Mouse (Mus musculus) MEL (cell line): ENCODE data around the gene Gm13694. TPM values are rescaled to one million over a fixed set of nuclear protein-coding genes. Genes with fewer than 3 reads are reported as not detected.
A peak's percentile ranks its signal among the peaks of the same experiment; 100 is the strongest.
"Not testable (repeated sequence)": the region's sequence is repeated elsewhere in the genome, so short reads cannot be mapped to it uniquely, and the experiment has no call there.

Experiments
- DNase-seq: peaks from one replicate; pipeline ENCODE4 v3.0.0; 2011; ENCODE audit warnings: low read depth, low spot score
- H3K27ac ChIP-seq: 2 replicates; pipeline ENCODE4 v1.5.1; 2012; ENCODE audit warnings: low read depth, mild to moderate bottlenecking, control low read depth, low read length, moderate library complexity; ENCODE audit not compliant: control insufficient read depth
- H3K27me3 ChIP-seq, 2 experiments: fragments of 150-350 bp in 1 of 2; sonication (generic) in 1 of 2; 2 replicates each; pipeline ENCODE4 v1.6.1; 2012; ENCODE audit warnings: low read length in 2 of 2, mild to moderate bottlenecking in 2 of 2, improper control_type of control experiment in 1 of 2, moderate library complexity in 1 of 2; ENCODE audit not compliant: insufficient read depth in 2 of 2, control insufficient read depth in 1 of 2
- H3K36me3 ChIP-seq, 2 experiments: 2 replicates each; pipeline ENCODE4 v1.6.1; 2012 to 2014; ENCODE audit warnings: low read length in 2 of 2, improper control_type of control experiment in 1 of 2, inconsistent platforms in 1 of 2, mild to moderate bottlenecking in 1 of 2; ENCODE audit not compliant: insufficient read depth in 2 of 2, control insufficient read depth in 1 of 2
- H3K4me1 ChIP-seq, 2 experiments: fragments of 150-350 bp in 1 of 2; sonication (generic) in 1 of 2; 2 replicates each; pipeline ENCODE4 v1.6.1; 2012; ENCODE audit warnings: low read length in 2 of 2, improper control_type of control experiment in 1 of 2, mild to moderate bottlenecking in 1 of 2; ENCODE audit not compliant: insufficient read depth in 2 of 2, control insufficient read depth in 1 of 2
- H3K4me3 ChIP-seq, 2 experiments: fragments of 150-350 bp in 1 of 2; sonication (generic) in 1 of 2; 2 replicates each; pipeline ENCODE4 v1.5.1; 2012; ENCODE audit warnings: low read depth in 2 of 2, low read length in 2 of 2, mild to moderate bottlenecking in 2 of 2, moderate library complexity in 2 of 2, control low read depth in 1 of 2, improper control_type of control experiment in 1 of 2; ENCODE audit not compliant: control insufficient read depth in 1 of 2, insufficient read depth in 1 of 2
- H3K79me2 ChIP-seq: 2 replicates; pipeline ENCODE4 v1.6.1; 2012; ENCODE audit warnings: mild to moderate bottlenecking, low read length, moderate library complexity; ENCODE audit not compliant: control insufficient read depth, poor library complexity, insufficient read depth
- H3K9ac ChIP-seq: 2 replicates; pipeline ENCODE4 v1.6.1; 2012; ENCODE audit warnings: low read depth, mild to moderate bottlenecking, control low read depth, low read length, moderate library complexity; ENCODE audit not compliant: control insufficient read depth, poor library complexity, severe bottlenecking
- H3K9me3 ChIP-seq: fragments of 150-350 bp; sonication (generic); replicated peaks from 2 replicates; pipeline ENCODE4 v1.6.1; 2012; ENCODE audit warnings: mild to moderate bottlenecking, low read length, improper control_type of control experiment, moderate library complexity; ENCODE audit not compliant: insufficient read depth
- ELF1 ChIP-seq: IDR thresholded peaks from 2 replicates; pipeline ENCODE4 v1.6.1; 2014; ENCODE audit warnings: low read depth, mild to moderate bottlenecking, inconsistent platforms, low read length, improper control_type of control experiment, moderate library complexity
- polyA plus RNA-seq, 2 experiments: library from polyadenylated mRNA; stranded (reverse) in 1 of 2; unstranded in 1 of 2; fragments of >175 nt in 1 of 2; fragments of >200 nt in 1 of 2; gene quantifications; 2 replicates each; pipeline versions ENCODE4 v1.2.1 to v1.2.4; 2012; ENCODE audit warnings: low replicate concordance in 2 of 2, low read depth in 1 of 2; ENCODE audit not compliant: insufficient read length in 2 of 2, insufficient read depth in 1 of 2, missing spikeins in 1 of 2
- total RNA-seq: library from RNA; depleted of rRNA; stranded (reverse); fragments of 300-350 nt; gene quantifications from 2 replicates; pipeline ENCODE4 v1.2.3, GENCODE M21; 2012

The Gm13694 gene
- total and polyA plus RNA-seq, 3 experiments: 0.08 TPM; not detected in 1

- H3K27me3 ChIP-seq, DNase-seq, H3K36me3 ChIP-seq, H3K9me3 ChIP-seq, H3K4me1 ChIP-seq, H3K27ac ChIP-seq, H3K4me3 ChIP-seq, H3K9ac ChIP-seq, H3K79me2 ChIP-seq: not testable (repeated sequence)
These were observed 5.9 kb upstream of the Gm13694 start, which contains the start of gene Gm13696 for GRCm38 (mm10) chr2:83972823-83973222. TSS of gene Gm13696 (plus strand) at chr2:83973123.

GRCm38 (mm10) chr2:83984443-83984842 lies 5.7 kb downstream of the Gm13694 start, which contains the start of gene Gm13697:
TSS of gene Gm13697 (plus strand) at chr2:83984743.
- not testable (repeated sequence) for H3K36me3 ChIP-seq, DNase-seq, H3K27me3 ChIP-seq, H3K27ac ChIP-seq, H3K4me3 ChIP-seq, H3K4me1 ChIP-seq, H3K9ac ChIP-seq, H3K79me2 ChIP-seq, H3K9me3 ChIP-seq

DNA sequence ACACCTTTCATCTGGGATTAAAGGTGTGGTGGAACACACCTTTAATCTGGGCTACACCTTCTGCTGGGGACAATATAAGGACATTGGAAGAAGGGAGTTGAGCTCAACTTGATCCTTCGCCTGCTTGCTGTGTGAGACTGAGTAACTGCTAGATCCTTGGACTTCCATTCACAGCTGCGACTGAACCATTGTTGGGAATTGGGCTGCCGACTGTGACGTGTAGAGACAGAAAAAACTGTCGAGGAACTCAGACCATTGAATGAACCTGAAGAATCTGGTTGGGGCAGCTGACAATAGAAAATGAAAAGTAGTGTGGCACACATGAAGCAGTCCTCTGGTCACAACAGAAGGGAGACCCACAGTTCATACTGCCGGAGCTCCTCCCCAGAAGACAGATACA lies 11.5 kb downstream of the Gm13694 start, which contains the start of gene Gm13691:
Gene Gm13691, plus strand, starts transcription at position 301 of the 400 bp plus-strand sequence.
- not testable (repeated sequence) for H3K27me3 ChIP-seq, H3K27ac ChIP-seq, H3K36me3 ChIP-seq, H3K79me2 ChIP-seq, H3K4me3 ChIP-seq, H3K9me3 ChIP-seq, H3K4me1 ChIP-seq, DNase-seq, H3K9ac ChIP-seq

DNA sequence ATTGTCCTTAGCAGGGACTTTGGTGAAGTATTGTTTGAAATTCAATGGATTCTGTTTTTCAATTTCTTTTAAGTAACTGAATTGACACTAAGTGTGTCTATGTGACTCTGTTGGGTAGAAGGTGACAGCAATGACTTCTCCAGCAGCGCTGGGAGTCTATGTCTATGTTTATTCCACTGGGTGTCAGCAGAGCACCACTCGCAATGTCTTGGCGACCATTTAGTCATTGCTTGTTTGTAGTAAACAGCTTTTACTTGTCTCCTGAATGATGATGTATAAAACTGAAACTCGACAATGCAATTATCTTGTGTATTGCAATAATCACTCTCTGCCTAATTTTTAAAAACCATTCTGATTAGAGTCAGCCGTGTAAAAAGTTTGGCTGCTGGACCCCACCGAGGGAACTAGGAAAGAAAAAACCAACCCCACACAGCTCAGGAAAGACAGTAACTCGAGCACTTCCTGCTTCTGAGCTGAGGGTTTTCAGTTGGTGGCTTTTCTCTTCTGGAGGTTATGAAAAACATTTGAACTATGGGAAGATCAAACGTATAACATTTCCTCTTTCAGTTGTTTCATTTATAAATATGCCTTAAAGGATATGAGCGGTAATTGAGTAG lies 15.0 kb downstream of the Gm13694 start:
- H3K4me1 ChIP-seq, H3K27ac ChIP-seq, H3K9me3 ChIP-seq, H3K79me2 ChIP-seq, H3K36me3 ChIP-seq, H3K27me3 ChIP-seq: not testable (repeated sequence)
- H3K4me3 ChIP-seq: peak overlapping the region in 1 of 2 experiments; percentile 51; a peak in 3 of 4 replicates
- peak; percentile 36; the same call in 1 of the 2 replicates for TF ChIP-seq ELF1
- peak; percentile 45 for DNase-seq
- H3K9ac ChIP-seq: peak overlapping the region; percentile 22; the same call in 1 of the 2 replicates

- not testable (repeated sequence) for H3K9me3 ChIP-seq, H3K9ac ChIP-seq, H3K79me2 ChIP-seq, H3K4me1 ChIP-seq, H3K27ac ChIP-seq, H3K27me3 ChIP-seq, H3K4me3 ChIP-seq, H3K36me3 ChIP-seq, DNase-seq
These were observed 15.8 kb downstream of the Gm13694 start for GRCm38 (mm10) chr2:83994526-83994925.
